Mouse (Mus musculus) embryonic facial prominence, embryonic 11.5 days (tissue): ENCODE measurements at regions not wholly inside any gene's neighbourhood (a gene's known extent, or its start where the extent isn't known, plus 50 kb on each side); places are given as distances from the start of the nearest gene placed in this dataset.
A peak's percentile ranks its signal among the peaks of the same experiment; 100 is the strongest.

Source experiments
- ATAC-seq: fragments of 200-750 bp; cut with Nextera tagmentation; replicated peaks from 2 replicates; pipeline ENCODE4 v1.8.0; 2017; ENCODE audit warnings: low read depth; ENCODE audit not compliant: insufficient number of reproducible peaks, low FRiP score, low TSS enrichment
- DNase-seq: peaks from one replicate; pipeline ENCODE4 v3.0.0-alpha.2; 2015; ENCODE audit warnings: low spot score
- H3K27ac ChIP-seq: fragments of 300-500 bp; sonication (generic); replicated peaks from 2 replicates; pipeline ENCODE4 v1.5.1; 2014; ENCODE audit warnings: mild to moderate bottlenecking, low read depth, low read length, control low read depth
- H3K27me3 ChIP-seq: fragments of 300-500 bp; sonication (generic); 2 replicates; pipeline ENCODE4 v1.6.1; 2014; ENCODE audit warnings: mild to moderate bottlenecking, low read length, moderate library complexity, mixed read lengths; ENCODE audit not compliant: control insufficient read depth, insufficient read depth
- H3K36me3 ChIP-seq: fragments of 300-500 bp; sonication (generic); replicated peaks from 2 replicates; pipeline ENCODE4 v1.6.1; 2014; ENCODE audit warnings: low read depth, mild to moderate bottlenecking, low read length, moderate library complexity, mixed read lengths; ENCODE audit not compliant: control insufficient read depth, insufficient read depth
- H3K4me1 ChIP-seq: fragments of 300-500 bp; sonication (generic); 2 replicates; pipeline ENCODE4 v1.6.1; 2014; ENCODE audit warnings: low read length, mixed read lengths; ENCODE audit not compliant: control insufficient read depth, insufficient read depth
- H3K4me2 ChIP-seq: fragments of 300-500 bp; sonication (generic); 2 replicates; pipeline ENCODE4 v1.6.1; 2014; ENCODE audit warnings: low read depth, mild to moderate bottlenecking, control low read depth, low read length, moderate library complexity
- H3K4me3 ChIP-seq: fragments of 300-500 bp; sonication (generic); 2 replicates; pipeline ENCODE4 v1.5.1; 2014; ENCODE audit warnings: low read depth, low read length, control low read depth
- H3K9ac ChIP-seq: fragments of 300-500 bp; sonication (generic); replicated peaks from 2 replicates; pipeline ENCODE4 v1.6.1; 2014; ENCODE audit warnings: mild to moderate bottlenecking, control low read depth, low read length
- H3K9me3 ChIP-seq: fragments of 300-500 bp; sonication (generic); replicated peaks from 2 replicates; pipeline ENCODE4 v1.6.1; 2016; ENCODE audit warnings: mild to moderate bottlenecking, low read length, inconsistent platforms, mixed read lengths; ENCODE audit not compliant: control insufficient read depth
- WGBS: fragments of 180-500 bp; shearing (Covaris S2); extraction: QIAGEN DNeasy Blood & Tissue Kit; methylation state at CpG from one replicate; pipeline ENCODE4 v1.1.7; 2014; 5-methylcytosine and 5-hydroxymethylcytosine counted together

DNA sequence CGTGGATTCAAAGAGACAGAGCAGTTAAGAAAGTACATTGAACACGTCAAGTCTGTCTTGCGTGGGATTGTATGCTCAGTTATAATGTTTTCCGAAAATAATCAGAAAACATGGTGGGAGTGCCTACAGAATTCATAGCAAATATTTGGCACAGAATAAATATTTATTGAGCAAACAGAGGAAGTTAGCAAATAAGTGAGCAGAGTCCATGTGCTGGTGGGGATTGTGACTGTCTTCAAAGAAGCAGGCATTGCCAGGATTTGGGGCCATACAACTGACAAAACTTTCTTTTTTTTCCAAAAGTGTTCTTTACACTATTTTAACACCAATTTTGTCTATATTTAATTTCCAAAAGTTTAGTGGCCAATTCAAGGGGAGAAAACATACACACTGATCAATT, 1729.8 kb downstream of the AI429214 start:
- no peak for ATAC-seq
- H3K4me2 ChIP-seq, result no peak overlapping the region
- H3K4me1 ChIP-seq, result no peaks in the 10 kb centered on the region
- no peak overlapping the region for H3K4me3 ChIP-seq
- H3K27me3 ChIP-seq, result no peaks in the 10 kb centered on the region
- H3K36me3 ChIP-seq, result no peaks in the 10 kb centered on the region
- H3K9ac ChIP-seq, result no peak overlapping the region
- H3K9me3 ChIP-seq, result no peaks in the 10 kb centered on the region
- 88% methylated on average over 4 of the region's 4 CpGs for WGBS
- no peak for DNase-seq
- no peak overlapping the region for H3K27ac ChIP-seq

GRCm38 (mm10) chr8:38725257-38725656, 1731.9 kb downstream of the AI429214 start:
- Histone ChIP-seq H3K9me3 (no peaks in the 10 kb centered on the region), H3K27ac (no peak overlapping the region), H3K4me1 (no peaks in the 10 kb centered on the region), H3K4me2 (no peak overlapping the region), H3K36me3 (no peaks in the 10 kb centered on the region), H3K27me3 (no peaks in the 10 kb centered on the region), H3K9ac (no peak overlapping the region), H3K4me3 (no peak overlapping the region)
- ATAC-seq (no peak), DNase-seq (no peak)
- 85% methylated on average over 5 of the region's 5 CpGs for WGBS

DNA sequence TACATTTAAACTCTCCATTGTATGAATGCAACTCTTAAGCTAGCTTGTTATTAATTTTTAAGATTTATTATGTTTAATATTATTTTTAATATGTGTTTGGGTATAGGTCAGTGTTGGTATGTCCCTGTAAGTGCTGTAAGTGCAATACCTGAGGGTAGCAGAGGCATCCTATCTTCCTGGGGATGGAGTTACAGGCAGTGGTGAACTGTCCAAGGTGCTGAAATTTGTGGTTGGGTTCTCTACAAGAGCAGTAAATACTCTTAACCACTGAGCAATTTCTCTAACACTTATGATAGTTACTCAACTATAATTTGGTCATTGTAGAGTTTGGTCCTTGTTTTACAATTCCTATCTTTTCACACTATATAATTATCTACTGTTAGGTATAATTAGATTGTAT, 1753.7 kb downstream of the AI429214 start:
- no peak overlapping the region for H3K4me2 ChIP-seq
- H3K9ac ChIP-seq, result no peak overlapping the region
- H3K36me3 ChIP-seq, result no peaks in the 10 kb centered on the region
- no peaks in the 10 kb centered on the region for H3K27me3 ChIP-seq
- DNase-seq (peak; percentile 78), ATAC-seq (no peak)
- H3K9me3 ChIP-seq, result no peaks in the 10 kb centered on the region
- H3K4me1 ChIP-seq, result no peaks in the 10 kb centered on the region
- H3K27ac ChIP-seq, result no peak overlapping the region
- no peak overlapping the region for H3K4me3 ChIP-seq

- Histone ChIP-seq H3K9me3 (no peaks in the 10 kb centered on the region), H3K27ac (no peak overlapping the region), H3K4me1 (no peaks in the 10 kb centered on the region), H3K9ac (no peak overlapping the region), H3K27me3 (no peaks in the 10 kb centered on the region), H3K4me3 (no peak overlapping the region), H3K36me3 (no peaks in the 10 kb centered on the region), H3K4me2 (no peak overlapping the region)
- 83% methylated on average over 5 of the region's 5 CpGs for WGBS
- no peak for DNase-seq
- no peak for ATAC-seq
Observed at GRCm38 (mm10) chr8:38766626-38767226, 1773.3 kb downstream of the AI429214 start.

- no peak overlapping the region for H3K9ac ChIP-seq
- H3K4me1 ChIP-seq, result no peaks in the 10 kb centered on the region
- no peak overlapping the region for H3K4me2 ChIP-seq
- DNase-seq (no peak), ATAC-seq (no peak)
- no peak overlapping the region for H3K27ac ChIP-seq
- H3K27me3 ChIP-seq, result no peaks in the 10 kb centered on the region
- no peaks in the 10 kb centered on the region for H3K36me3 ChIP-seq
- H3K9me3 ChIP-seq, result no peaks in the 10 kb centered on the region
- no peak overlapping the region for H3K4me3 ChIP-seq
Observed at GRCm38 (mm10) chr8:38812482-38812881, 1819.1 kb downstream of the AI429214 start.

- Histone ChIP-seq H3K4me1 (no peaks in the 10 kb centered on the region), H3K9me3 (no peaks in the 10 kb centered on the region), H3K9ac (no peak overlapping the region), H3K4me2 (no peak overlapping the region), H3K4me3 (no peak overlapping the region), H3K27ac (no peak overlapping the region), H3K36me3 (no peaks in the 10 kb centered on the region), H3K27me3 (no peaks in the 10 kb centered on the region)
- 20% methylated on average over 1 of the region's 1 CpGs for WGBS
- ATAC-seq (no peak), DNase-seq (peak; percentile 77)
Observed at GRCm38 (mm10) chr8:38818163-38818562, 1824.8 kb downstream of the AI429214 start.

DNA sequence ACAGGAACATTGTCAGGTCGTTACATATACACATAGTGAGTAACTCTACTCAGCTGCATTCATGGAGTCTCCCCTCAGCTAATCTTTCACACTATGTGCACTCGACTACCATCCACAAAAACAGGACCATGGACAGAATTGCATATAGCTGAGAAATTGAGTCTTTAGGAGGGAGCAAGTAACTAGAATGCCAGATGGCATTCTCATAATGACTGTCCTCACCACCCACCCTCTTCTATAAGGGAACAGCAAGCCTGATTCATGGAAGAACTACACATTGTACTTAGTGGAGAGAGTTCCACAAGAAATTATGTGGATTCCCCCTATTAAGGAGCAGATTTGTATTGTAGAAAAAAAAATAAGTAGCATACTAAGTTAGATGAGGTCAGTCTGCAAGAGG, 1813.4 kb upstream of the Adam24 start:
- Histone ChIP-seq H3K9ac (no peak overlapping the region), H3K27ac (no peak overlapping the region), H3K4me3 (no peak overlapping the region), H3K27me3 (no peaks in the 10 kb centered on the region), H3K4me1 (no peaks in the 10 kb centered on the region), H3K9me3 (no peaks in the 10 kb centered on the region), H3K4me2 (no peak overlapping the region), H3K36me3 (no peaks in the 10 kb centered on the region)
- ATAC-seq (no peak), DNase-seq (no peak)
- 74% methylated on average over 2 of the region's 2 CpGs for WGBS

DNA sequence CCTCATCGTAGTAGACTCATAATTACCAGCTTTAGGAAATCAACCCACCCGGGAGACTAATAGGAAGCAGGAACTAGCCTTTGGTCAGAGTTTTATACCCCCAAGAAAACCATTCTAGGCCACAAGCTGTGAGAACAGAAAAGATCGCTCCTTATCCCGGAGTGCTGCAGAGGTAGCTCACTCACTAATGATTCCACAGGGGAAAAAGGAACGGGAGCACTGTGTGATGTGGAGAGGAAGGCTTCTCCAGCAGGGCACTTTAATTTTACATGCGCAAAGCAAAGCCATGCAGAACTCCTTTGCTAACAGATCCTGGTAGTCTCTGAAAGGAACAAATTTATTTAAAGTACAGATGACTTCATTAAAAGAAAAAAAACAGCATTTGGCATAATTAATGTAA, 1807.5 kb upstream of the Adam24 start:
- Histone ChIP-seq H3K9ac (no peak overlapping the region), H3K27me3 (no peaks in the 10 kb centered on the region), H3K27ac (no peak overlapping the region), H3K4me2 (no peak overlapping the region), H3K4me3 (no peak overlapping the region), H3K9me3 (no peaks in the 10 kb centered on the region), H3K36me3 (no peaks in the 10 kb centered on the region), H3K4me1 (no peaks in the 10 kb centered on the region)
- DNase-seq, result no peak
- no peak for ATAC-seq
- WGBS, result 49% methylated on average over 6 of the region's 6 CpGs
